Mouse (Mus musculus) liver, embryonic 16.5 days (tissue): Measurements from ENCODE around the gene Tbx10. TPM values are rescaled to one million over a fixed set of nuclear protein-coding genes. Genes with fewer than 3 reads are reported as not detected.

Experiments
- ATAC-seq: fragments of 200-750 bp; cut with Nextera tagmentation; 2 replicates; pipeline ENCODE4 v1.8.0; 2017; ENCODE audit warnings: low read depth, mild to moderate bottlenecking, moderate number of reproducible peaks, moderate library complexity
- H3K27ac ChIP-seq: fragments of 300-500 bp; sonication (generic); 2 replicates; pipeline ENCODE4 v1.5.1; 2014; ENCODE audit warnings: mild to moderate bottlenecking, low read length
- H3K27me3 ChIP-seq: fragments of 300-500 bp; sonication (generic); 2 replicates; pipeline ENCODE4 v1.6.1; 2014; ENCODE audit warnings: low read depth, low read length, mixed read lengths; ENCODE audit not compliant: control insufficient read depth, insufficient read depth
- H3K36me3 ChIP-seq: fragments of 300-500 bp; sonication (generic); 2 replicates; pipeline ENCODE4 v1.6.1; 2014; ENCODE audit warnings: mild to moderate bottlenecking; ENCODE audit not compliant: control insufficient read depth, insufficient read depth
- H3K4me1 ChIP-seq: fragments of 300-500 bp; sonication (generic); 2 replicates; pipeline ENCODE4 v1.6.1; 2014; ENCODE audit warnings: low read depth, low read length, mixed read lengths; ENCODE audit not compliant: control insufficient read depth
- H3K4me2 ChIP-seq: fragments of 300-500 bp; sonication (generic); 2 replicates; pipeline ENCODE4 v1.6.1; 2014; ENCODE audit warnings: low read depth, low read length, mixed read lengths
- H3K4me3 ChIP-seq: fragments of 300-500 bp; sonication (generic); 2 replicates; pipeline ENCODE4 v1.5.1; 2014; ENCODE audit warnings: low read depth, mild to moderate bottlenecking, low read length
- H3K9ac ChIP-seq: fragments of 300-500 bp; sonication (generic); 2 replicates; pipeline ENCODE4 v1.6.1; 2014; ENCODE audit warnings: low read depth, low read length
- H3K9me3 ChIP-seq: fragments of 300-500 bp; sonication (generic); replicated peaks from 2 replicates; pipeline ENCODE4 v1.6.1; 2016; ENCODE audit warnings: low read length; ENCODE audit not compliant: control insufficient read depth
- WGBS: fragments of 180-500 bp; shearing (Covaris S2); extraction: QIAGEN DNeasy Blood & Tissue Kit; methylation state at CpG from one replicate; pipeline ENCODE4 v1.1.7; 2014; ENCODE audit not compliant: insufficient replicate concordance; 5-methylcytosine and 5-hydroxymethylcytosine counted together
- polyA plus RNA-seq: library from polyadenylated mRNA; unstranded; fragments of >200 nt; fragmentation: Nextera tagmentation; extraction: Ambion mirVana; gene quantifications from 2 replicates; pipeline ENCODE4 v1.2.1, GENCODE M21; 2015

Tbx10 gene
- 0.09 TPM in 1 of 2 replicates, not detected in the other for polyA plus RNA-seq

GRCm38 (mm10) chr19:3992416-3992815 lies at the start of gene Tbx10:
Tbx10 (plus strand) TSS chr19:3992752.
- Histone ChIP-seq H3K4me3 (no peak within 1 kb of the TSS), H3K4me2 (no peak within 1 kb of the TSS), H3K4me1 (no peaks in the 10 kb centered on the region), H3K9me3 (no peaks in the 10 kb centered on the region), H3K27ac (no peak within 1 kb of the TSS), H3K36me3 (no peaks in the 10 kb centered on the region), H3K9ac (no peak within 1 kb of the TSS), H3K27me3 (no peaks in the 10 kb centered on the region)
- no peak for ATAC-seq
- WGBS = 34% methylated on average over 5 of the region's 5 CpGs

- Histone ChIP-seq H3K36me3 (no peaks in the 10 kb centered on the region), H3K9ac (no peak overlapping the region), H3K4me3 (peak overlapping the region; percentile 37), H3K4me1 (peaks cover 10% of the 10 kb centered on the region), H3K27me3 (no peaks in the 10 kb centered on the region), H3K4me2 (peak overlapping the region; percentile 60), H3K27ac (no peak overlapping the region), H3K9me3 (no peaks in the 10 kb centered on the region)
- ATAC-seq = peak; percentile 81
- WGBS = 15% methylated on average over 27 of the region's 27 CpGs
Measured at GRCm38 (mm10) chr19:3942986-3943735, 49.4 kb upstream of the Tbx10 start.

GRCm38 (mm10) chr19:3945872-3946564 lies 46.5 kb upstream of the Tbx10 start:
- no peaks in the 10 kb centered on the region for H3K27me3 ChIP-seq
- H3K27ac ChIP-seq = no peak overlapping the region
- ATAC-seq = no peak
- no peaks in the 10 kb centered on the region for H3K36me3 ChIP-seq
- peaks cover 10% of the 10 kb centered on the region for H3K4me1 ChIP-seq
- WGBS = 23% methylated on average over 10 of the region's 10 CpGs
- H3K4me2 ChIP-seq = no peak overlapping the region
- H3K4me3 ChIP-seq = no peak overlapping the region
- no peaks in the 10 kb centered on the region for H3K9me3 ChIP-seq
- no peak overlapping the region for H3K9ac ChIP-seq

- H3K27me3 ChIP-seq = no peaks in the 10 kb centered on the region
- H3K4me1 ChIP-seq = peaks cover 10% of the 10 kb centered on the region
- H3K9ac ChIP-seq = no peak overlapping the region
- H3K4me2 ChIP-seq = no peak overlapping the region
- H3K27ac ChIP-seq = no peak overlapping the region
- no peaks in the 10 kb centered on the region for H3K36me3 ChIP-seq
- no peak overlapping the region for H3K4me3 ChIP-seq
- 17% methylated on average over 2 of the region's 2 CpGs for WGBS
- no peaks in the 10 kb centered on the region for H3K9me3 ChIP-seq
- no peak for ATAC-seq
Measured at GRCm38 (mm10) chr19:3946715-3947114, 45.8 kb upstream of the Tbx10 start.

GRCm38 (mm10) chr19:3947813-3948212 lies 44.7 kb upstream of the Tbx10 start:
- ATAC-seq = no peak
- no peak overlapping the region for H3K4me3 ChIP-seq
- H3K4me2 ChIP-seq = no peak overlapping the region
- H3K27me3 ChIP-seq = no peaks in the 10 kb centered on the region
- peaks cover 7% of the 10 kb centered on the region for H3K4me1 ChIP-seq
- 64% methylated on average over 3 of the region's 3 CpGs for WGBS
- H3K27ac ChIP-seq = no peak overlapping the region
- H3K9ac ChIP-seq = no peak overlapping the region
- no peaks in the 10 kb centered on the region for H3K9me3 ChIP-seq
- H3K36me3 ChIP-seq = no peaks in the 10 kb centered on the region

GRCm38 (mm10) chr19:3948546-3948945 lies 44.0 kb upstream of the Tbx10 start:
- Histone ChIP-seq H3K9me3 (no peaks in the 10 kb centered on the region), H3K4me2 (no peak overlapping the region), H3K9ac (no peak overlapping the region), H3K4me1 (peaks cover under 1% of the 10 kb centered on the region), H3K27me3 (no peaks in the 10 kb centered on the region), H3K36me3 (no peaks in the 10 kb centered on the region), H3K4me3 (no peak overlapping the region), H3K27ac (no peak overlapping the region)
- 76% methylated on average over 14 of the region's 14 CpGs for WGBS
- ATAC-seq = no peak

GRCm38 (mm10) chr19:3950331-3950730 lies 42.2 kb upstream of the Tbx10 start:
- H3K27ac ChIP-seq = no peak overlapping the region

GRCm38 (mm10) chr19:3951461-3951860 lies 41.1 kb upstream of the Tbx10 start:
- no peak overlapping the region for H3K4me3 ChIP-seq
- H3K4me1 ChIP-seq = no peaks in the 10 kb centered on the region
- H3K9me3 ChIP-seq = no peaks in the 10 kb centered on the region
- H3K4me2 ChIP-seq = no peak overlapping the region
- H3K36me3 ChIP-seq = no peaks in the 10 kb centered on the region
- no peak overlapping the region for H3K27ac ChIP-seq
- H3K9ac ChIP-seq = no peak overlapping the region
- H3K27me3 ChIP-seq = no peaks in the 10 kb centered on the region
- ATAC-seq = no peak

More at GRCm38 (mm10) chr19:3950331-3950730, 42.2 kb upstream of the Tbx10 start:
- no peak for ATAC-seq
- Histone ChIP-seq H3K36me3 (no peaks in the 10 kb centered on the region), H3K4me3 (no peak overlapping the region), H3K27me3 (no peaks in the 10 kb centered on the region), H3K9me3 (no peaks in the 10 kb centered on the region), H3K4me1 (no peaks in the 10 kb centered on the region; the same call in none of the 2 replicates), H3K4me2 (no peak overlapping the region), H3K9ac (no peak overlapping the region)
- 49% methylated on average over 3 of the region's 3 CpGs for WGBS

GRCm38 (mm10) chr19:3952099-3952498 lies 40.5 kb upstream of the Tbx10 start:
- no peaks in the 10 kb centered on the region for H3K27me3 ChIP-seq
- WGBS = 32% methylated on average over 1 of the region's 1 CpGs
- H3K9ac ChIP-seq = no peak overlapping the region
- H3K27ac ChIP-seq = no peak overlapping the region
- H3K9me3 ChIP-seq = no peaks in the 10 kb centered on the region
- H3K4me2 ChIP-seq = no peak overlapping the region
- H3K4me3 ChIP-seq = no peak overlapping the region
- ATAC-seq = no peak
- H3K36me3 ChIP-seq = no peaks in the 10 kb centered on the region
- H3K4me1 ChIP-seq = no peaks in the 10 kb centered on the region
